Mouse (Mus musculus) embryonic facial prominence, embryonic 14.5 days (tissue): Measurements from ENCODE around the gene Fam114a1. TPM values are rescaled to one million over a fixed set of nuclear protein-coding genes. Genes with fewer than 3 reads are reported as not detected.

Source experiments
- ATAC-seq: fragments of 200-750 bp; cut with Nextera tagmentation; 2 replicates; pipeline ENCODE4 v1.8.0; 2017; ENCODE audit warnings: low read depth, moderate number of reproducible peaks, moderate TSS enrichment
- DNase-seq: peaks from one replicate; pipeline ENCODE4 v3.0.0-alpha.2; 2015; ENCODE audit warnings: low spot score
- H3K27ac ChIP-seq: fragments of 300-500 bp; sonication (generic); replicated peaks from 2 replicates; pipeline ENCODE4 v1.5.1; 2014; ENCODE audit warnings: low read depth, mild to moderate bottlenecking, low read length, moderate library complexity
- H3K27me3 ChIP-seq: fragments of 300-500 bp; sonication (generic); replicated peaks from 2 replicates; pipeline ENCODE4 v1.6.1; 2014; ENCODE audit warnings: low read length; ENCODE audit not compliant: control insufficient read depth, insufficient read depth
- H3K36me3 ChIP-seq: fragments of 300-500 bp; sonication (generic); 2 replicates; pipeline ENCODE4 v1.6.1; 2014; ENCODE audit warnings: low read length, mixed read lengths; ENCODE audit not compliant: control insufficient read depth, insufficient read depth
- H3K4me1 ChIP-seq: fragments of 300-500 bp; sonication (generic); 2 replicates; pipeline ENCODE4 v1.6.1; 2014; ENCODE audit warnings: antibody characterized with exemption, low read length; ENCODE audit not compliant: control insufficient read depth, insufficient read depth
- H3K4me2 ChIP-seq: fragments of 300-500 bp; sonication (generic); 2 replicates; pipeline ENCODE4 v1.6.1; 2014; ENCODE audit warnings: low read depth, mild to moderate bottlenecking, low read length, moderate library complexity, mixed read lengths
- H3K4me3 ChIP-seq: fragments of 300-500 bp; sonication (generic); 2 replicates; pipeline ENCODE4 v1.5.1; 2014; ENCODE audit warnings: low read depth, mild to moderate bottlenecking, low read length
- H3K9ac ChIP-seq: fragments of 300-500 bp; sonication (generic); 2 replicates; pipeline ENCODE4 v1.6.1; 2014; ENCODE audit warnings: low read depth, mild to moderate bottlenecking, low read length, moderate library complexity, mixed read lengths
- H3K9me3 ChIP-seq: fragments of 300-500 bp; sonication (generic); 2 replicates; pipeline ENCODE4 v1.6.1; 2016; ENCODE audit warnings: low read length; ENCODE audit not compliant: control insufficient read depth
- WGBS: fragments of 180-500 bp; shearing (Covaris S2); extraction: QIAGEN DNeasy Blood & Tissue Kit; methylation state at CpG from one replicate; pipeline ENCODE4 v1.1.7; 2014; 5-methylcytosine and 5-hydroxymethylcytosine counted together
- polyA plus RNA-seq: library from polyadenylated mRNA; unstranded; fragments of >200 nt; fragmentation: Nextera tagmentation; extraction: Ambion mirVana; gene quantifications from 2 replicates; pipeline ENCODE4 v1.2.1, GENCODE M21; 2014

Gene Fam114a1
- polyA plus RNA-seq, 1 experiment from 2014 or later, result 60.6 TPM

DNA sequence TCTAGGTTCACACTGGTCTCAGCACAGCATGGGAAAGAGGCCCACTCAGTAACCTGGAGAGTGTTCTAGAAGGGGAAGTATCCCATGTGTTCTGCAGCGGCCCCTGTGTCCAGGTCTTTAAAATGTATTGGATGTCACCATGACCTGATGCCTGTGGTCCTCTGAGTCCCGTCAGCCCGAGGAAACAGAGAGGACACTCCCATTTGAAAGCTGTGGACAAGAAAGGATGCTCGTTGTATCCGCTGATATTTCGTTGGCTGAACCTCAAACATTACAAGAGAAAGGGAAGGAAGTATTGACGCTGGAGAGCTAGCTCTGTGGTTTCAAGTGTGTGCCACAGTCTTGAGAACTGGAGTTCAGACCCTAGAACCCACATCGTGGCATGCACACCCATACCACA, 49.2 kb downstream of the Fam114a1 start:
- peaks cover 69% of the 10 kb centered on the region for H3K36me3 ChIP-seq
- no peaks in the 10 kb centered on the region for H3K4me1 ChIP-seq
- H3K27me3 ChIP-seq, result no peaks in the 10 kb centered on the region
- no peak overlapping the region for H3K4me3 ChIP-seq
- no peak overlapping the region for H3K4me2 ChIP-seq
- no peak overlapping the region for H3K9ac ChIP-seq
- no peaks in the 10 kb centered on the region for H3K9me3 ChIP-seq
- no peak overlapping the region for H3K27ac ChIP-seq
- no peak for DNase-seq
- WGBS, result 71% methylated on average over 8 of the region's 8 CpGs
- ATAC-seq, result no peak

DNA sequence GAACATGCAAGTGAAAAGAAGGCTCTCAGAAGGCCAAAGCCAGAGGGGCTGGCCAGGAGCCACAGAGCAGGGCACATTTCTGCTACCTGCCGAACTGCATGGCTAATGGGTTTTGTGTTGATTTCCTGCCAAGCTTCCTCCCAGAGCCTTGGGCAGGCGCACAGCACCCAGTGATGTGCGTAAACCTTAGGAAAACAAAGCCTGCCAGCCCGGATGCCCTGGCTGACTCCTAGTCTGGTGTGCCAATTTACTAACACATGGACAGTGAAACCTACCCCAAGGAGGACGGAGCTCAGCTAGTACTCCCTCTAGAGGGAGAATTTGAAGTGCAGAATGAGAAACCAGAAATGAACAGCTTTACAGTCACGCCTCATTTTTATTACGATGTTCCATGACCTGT, 50.0 kb downstream of the Fam114a1 start:
- H3K4me2 ChIP-seq, result no peak overlapping the region
- peak; percentile 54 for DNase-seq
- no peaks in the 10 kb centered on the region for H3K27me3 ChIP-seq
- H3K9me3 ChIP-seq, result no peaks in the 10 kb centered on the region
- no peaks in the 10 kb centered on the region for H3K4me1 ChIP-seq
- H3K27ac ChIP-seq, result no peak overlapping the region
- peaks cover 72% of the 10 kb centered on the region for H3K36me3 ChIP-seq
- H3K9ac ChIP-seq, result no peak overlapping the region
- WGBS, result 59% methylated on average over 7 of the region's 7 CpGs
- ATAC-seq, result peak; percentile 57
- H3K4me3 ChIP-seq, result no peak overlapping the region

DNA sequence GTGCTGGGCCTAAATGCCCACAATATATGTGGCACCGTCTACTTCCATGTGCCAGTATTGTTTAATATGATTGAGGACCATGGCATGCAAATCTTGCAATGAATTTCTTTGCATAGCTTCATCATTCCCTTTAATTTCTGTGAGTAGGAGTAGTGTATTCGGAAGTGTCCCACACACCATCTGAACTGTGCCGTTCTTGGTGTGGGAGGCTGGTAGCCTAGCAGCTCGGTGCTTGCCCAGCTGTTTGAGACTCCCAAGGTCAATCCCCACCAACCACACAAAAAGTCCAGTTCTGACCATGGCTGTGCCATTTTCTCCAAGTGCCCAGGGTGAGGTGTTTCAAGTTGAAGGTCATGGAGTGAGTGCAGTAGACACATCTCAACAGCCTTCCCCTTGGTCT, 52.1 kb downstream of the Fam114a1 start:
- ATAC-seq, result no peak
- H3K27ac ChIP-seq, result no peak overlapping the region
- no peak for DNase-seq
- peaks cover 61% of the 10 kb centered on the region for H3K36me3 ChIP-seq
- H3K4me3 ChIP-seq, result no peak overlapping the region
- WGBS, result 93% methylated on average over 4 of the region's 4 CpGs
- H3K9me3 ChIP-seq, result no peaks in the 10 kb centered on the region
- no peaks in the 10 kb centered on the region for H3K27me3 ChIP-seq
- no peak overlapping the region for H3K4me2 ChIP-seq
- H3K9ac ChIP-seq, result no peak overlapping the region
- H3K4me1 ChIP-seq, result no peaks in the 10 kb centered on the region

DNA sequence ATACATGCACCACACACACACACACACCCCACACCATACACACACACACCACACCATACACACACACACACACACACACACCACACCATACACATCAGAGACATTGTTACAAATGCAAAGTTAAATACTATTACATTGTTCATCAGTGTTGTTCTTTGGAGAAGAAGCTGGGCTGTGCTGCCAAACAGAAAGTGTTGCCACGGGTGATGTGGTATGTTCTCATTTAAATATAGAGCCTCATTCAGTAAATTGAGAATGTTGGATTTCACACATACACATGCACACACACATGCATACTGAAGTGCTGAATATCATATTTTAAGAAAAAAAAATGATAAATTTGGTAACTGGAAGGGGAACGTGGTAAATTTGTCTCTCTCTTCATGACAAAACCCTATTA, 54.8 kb downstream of the Fam114a1 start:
- DNase-seq (no peak), ATAC-seq (no peak)
- no peaks in the 10 kb centered on the region for H3K27me3 ChIP-seq
- H3K27ac ChIP-seq, result no peak overlapping the region
- no peaks in the 10 kb centered on the region for H3K9me3 ChIP-seq
- H3K4me3 ChIP-seq, result no peak overlapping the region
- H3K9ac ChIP-seq, result no peak overlapping the region
- 0 out of 2 replicates have a peak, but pooled peaks cover 4% of the 10 kb centered on the region for H3K4me1 ChIP-seq
- WGBS, result 77% methylated on average over 2 of the region's 2 CpGs
- H3K4me2 ChIP-seq, result no peak overlapping the region
- peaks cover 49% of the 10 kb centered on the region for H3K36me3 ChIP-seq

DNA sequence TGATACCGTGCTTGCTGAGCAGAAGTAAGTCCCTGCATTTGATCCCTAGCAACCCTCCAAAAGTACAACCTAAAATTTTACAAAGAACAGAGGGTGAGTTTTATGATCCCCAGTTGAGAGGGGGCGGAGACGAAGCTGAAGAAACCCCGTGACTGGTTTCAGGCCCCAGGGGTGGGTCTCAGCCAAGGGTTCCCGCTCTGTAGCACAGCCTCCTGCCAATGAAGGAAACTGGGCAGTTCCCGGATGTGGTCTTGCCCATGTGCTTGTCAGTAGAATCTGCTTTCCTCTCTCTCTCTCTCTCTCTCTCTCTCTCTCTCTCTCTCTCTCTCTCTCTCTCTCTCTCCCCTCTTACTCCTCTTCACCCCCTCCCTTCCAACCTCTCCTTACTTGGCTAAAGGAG, 56.0 kb downstream of the Fam114a1 start:
- no peak overlapping the region for H3K27ac ChIP-seq
- 56% methylated on average over 6 of the region's 6 CpGs for WGBS
- H3K36me3 ChIP-seq, result peaks cover 56% of the 10 kb centered on the region
- H3K4me2 ChIP-seq, result no peak overlapping the region
- no peak overlapping the region for H3K9ac ChIP-seq
- no peaks in the 10 kb centered on the region for H3K9me3 ChIP-seq
- no peak for DNase-seq
- 0 out of 2 replicates have a peak, but pooled peaks cover 4% of the 10 kb centered on the region for H3K4me1 ChIP-seq
- no peak overlapping the region for H3K4me3 ChIP-seq
- ATAC-seq, result no peak
- no peaks in the 10 kb centered on the region for H3K27me3 ChIP-seq

DNA sequence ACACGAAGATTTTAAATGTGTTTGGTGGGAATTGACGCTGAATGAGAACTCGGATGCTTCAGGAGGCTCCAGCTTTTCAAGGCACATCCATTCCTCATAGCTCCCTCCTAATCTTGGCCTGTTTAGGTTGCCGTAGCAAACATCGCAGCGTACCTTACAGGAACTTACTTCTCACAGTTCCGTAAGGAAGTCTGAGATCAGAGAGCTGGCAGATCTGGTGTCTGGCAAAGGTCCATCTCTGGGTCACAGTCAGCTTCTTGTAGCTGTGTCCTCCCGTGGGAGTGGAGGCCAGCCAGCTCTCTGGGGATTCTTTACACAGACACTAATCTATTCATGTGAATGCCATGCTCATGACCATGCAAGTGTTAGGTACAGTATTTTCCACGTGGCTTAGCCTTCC, 56.9 kb downstream of the Fam114a1 start:
- no peak for ATAC-seq
- peaks cover 54% of the 10 kb centered on the region for H3K36me3 ChIP-seq
- no peaks in the 10 kb centered on the region for H3K9me3 ChIP-seq
- H3K4me2 ChIP-seq, result no peak overlapping the region
- no peak overlapping the region for H3K4me3 ChIP-seq
- 73% methylated on average over 9 of the region's 9 CpGs for WGBS
- 0 out of 2 replicates have a peak, but pooled peaks cover 4% of the 10 kb centered on the region for H3K4me1 ChIP-seq
- no peaks in the 10 kb centered on the region for H3K27me3 ChIP-seq
- DNase-seq, result no peak
- H3K9ac ChIP-seq, result no peak overlapping the region
- H3K27ac ChIP-seq, result no peak overlapping the region

DNA sequence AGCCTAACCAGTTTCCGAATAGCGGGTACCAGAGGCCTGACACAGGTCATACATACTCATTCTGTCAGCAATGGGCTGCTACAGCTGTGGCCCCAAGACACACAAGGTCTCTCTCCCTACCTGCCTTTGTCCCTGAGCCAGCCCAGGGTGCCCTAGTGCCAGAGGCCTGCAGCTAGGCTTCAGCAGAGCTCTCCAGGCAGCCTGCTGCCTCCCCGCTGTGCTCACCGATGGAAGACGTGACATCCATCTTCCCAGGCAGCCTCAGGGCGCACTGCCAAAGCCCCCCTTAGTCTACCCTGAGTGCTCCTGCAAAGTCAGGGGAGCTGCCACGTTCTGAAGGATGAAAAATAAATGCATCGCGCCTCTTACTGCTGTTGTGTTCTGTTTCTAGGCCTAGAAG, 58.1 kb downstream of the Fam114a1 start:
- Histone ChIP-seq H3K4me1 (0 out of 2 replicates have a peak, but pooled peaks cover 4% of the 10 kb centered on the region), H3K4me2 (no peak overlapping the region), H3K4me3 (no peak overlapping the region), H3K9ac (no peak overlapping the region), H3K9me3 (no peaks in the 10 kb centered on the region), H3K27me3 (no peaks in the 10 kb centered on the region), H3K27ac (no peak overlapping the region), H3K36me3 (peaks cover 50% of the 10 kb centered on the region)
- WGBS, result 46% methylated on average over 9 of the region's 9 CpGs
- no peak for ATAC-seq
- DNase-seq, result no peak

DNA sequence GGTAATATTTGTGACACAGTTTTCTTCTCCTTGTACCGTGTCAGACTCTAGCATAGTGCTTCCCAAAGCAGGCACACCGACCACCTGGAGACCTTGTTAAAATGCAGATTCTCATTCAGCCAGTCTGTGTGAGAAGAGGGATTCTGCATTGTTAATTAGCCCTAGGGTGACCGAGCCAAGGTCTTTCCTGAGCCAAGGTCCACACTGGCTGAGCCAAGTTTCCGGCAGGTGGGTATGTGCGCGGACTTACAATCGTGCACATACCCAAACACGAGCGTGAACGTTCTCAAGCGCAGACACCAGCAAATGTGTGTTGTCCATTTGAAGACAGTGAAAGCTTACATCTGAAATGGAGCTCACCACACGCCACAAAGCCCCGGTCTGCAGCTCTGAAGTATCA, 66.7 kb downstream of the Fam114a1 start:
- Histone ChIP-seq H3K4me2 (no peak overlapping the region), H3K9me3 (no peaks in the 10 kb centered on the region), H3K36me3 (peaks cover 58% of the 10 kb centered on the region), H3K27me3 (no peaks in the 10 kb centered on the region), H3K27ac (no peak overlapping the region), H3K4me1 (no peaks in the 10 kb centered on the region), H3K9ac (no peak overlapping the region), H3K4me3 (no peak overlapping the region)
- ATAC-seq (no peak), DNase-seq (no peak)
- 81% methylated on average over 13 of the region's 13 CpGs for WGBS

DNA sequence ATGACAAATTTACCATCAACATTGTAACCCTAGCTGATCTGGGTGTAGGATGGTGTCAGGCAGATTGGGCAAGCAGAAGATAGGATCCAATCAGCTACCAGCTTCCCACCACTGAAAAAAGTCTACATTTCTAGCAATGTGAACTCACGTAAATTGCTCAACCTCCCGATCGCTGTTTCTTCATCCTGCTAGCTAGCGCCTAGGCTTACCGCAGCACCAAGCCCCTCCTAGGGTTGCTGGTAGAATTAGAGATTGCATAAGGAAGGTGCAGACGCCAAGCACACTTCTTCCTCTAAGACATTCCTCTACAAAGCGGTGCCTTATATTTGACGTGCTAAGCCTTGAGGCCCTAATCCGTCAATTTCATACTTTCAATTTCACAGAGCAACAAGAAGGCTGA, 68.4 kb downstream of the Fam114a1 start:
- Histone ChIP-seq H3K4me2 (no peak overlapping the region), H3K9ac (no peak overlapping the region), H3K27ac (no peak overlapping the region), H3K9me3 (no peaks in the 10 kb centered on the region), H3K36me3 (peaks cover 54% of the 10 kb centered on the region), H3K4me1 (no peaks in the 10 kb centered on the region), H3K4me3 (no peak overlapping the region), H3K27me3 (no peaks in the 10 kb centered on the region)
- 58% methylated on average over 9 of the region's 9 CpGs for WGBS
- peak; percentile 22 for DNase-seq
- ATAC-seq, result no peak
